14 mouse cellular contexts compared by ENCODE assay signal in genomic region chr9:118759462-118759861, GRCm38 (mm10).
"Had no signal": no experiment of that assay in that cellular context is flagged by ENCODE, and none has a peak within 500 bp of the region (broad histone marks: within the 10 kb centered on the region; RNA-seq: fewer than 3 reads in every experiment).

No protein-coding gene starts in this region.

- H3K4me3 ChIP-seq: midbrain, embryonic 10.5 days; midbrain, embryonic 12.5 days; midbrain, embryonic 15.5 days; neural tube, embryonic 12.5 days; stomach, embryonic 15.5 days had no signal

- DNase-seq: lung, adult 18-20 months; lung, embryonic 14.5 days; lung, postnatal 10 days; lung, postnatal 4 days; right cerebral cortex, postnatal 14 days; thymus, adult 2 months; thymus, postnatal 25 days; thymus, postnatal 4 days had no signal

- H3K9me3 ChIP-seq: midbrain, embryonic 10.5 days; midbrain, embryonic 12.5 days; midbrain, embryonic 15.5 days; neural tube, embryonic 12.5 days; stomach, embryonic 15.5 days had no signal

- H3K9ac ChIP-seq: lung, embryonic 14.5 days; midbrain, embryonic 12.5 days; midbrain, embryonic 15.5 days; neural tube, embryonic 12.5 days; stomach, embryonic 15.5 days had no signal

- H3K27me3 ChIP-seq: midbrain, embryonic 12.5 days; midbrain, embryonic 15.5 days; neural tube, embryonic 12.5 days; stomach, embryonic 15.5 days had no signal

- H3K4me2 ChIP-seq: lung, embryonic 14.5 days; midbrain, embryonic 12.5 days; midbrain, embryonic 15.5 days; neural tube, embryonic 12.5 days; stomach, embryonic 15.5 days had no signal

- H3K27ac ChIP-seq: midbrain, embryonic 10.5 days; midbrain, embryonic 12.5 days; midbrain, embryonic 15.5 days; neural tube, embryonic 12.5 days; stomach, embryonic 15.5 days; stomach, postnatal 0 days had no signal

- ATAC-seq: midbrain, embryonic 15.5 days had no signal

- H3K4me1 ChIP-seq: midbrain, embryonic 15.5 days had no signal

- H3K36me3 ChIP-seq: midbrain, embryonic 10.5 days; midbrain, embryonic 12.5 days; midbrain, embryonic 15.5 days; neural tube, embryonic 12.5 days; stomach, embryonic 15.5 days had no signal
